8 mouse cellular contexts compared by ENCODE assay signal in genomic region chr16:33739802-33740201, GRCm38 (mm10). TPM values are rescaled to one million over a fixed set of nuclear protein-coding genes. Genes with fewer than 3 reads are reported as not detected.
DNase-seq lines count a peak whose midpoint lies in the region; ATAC-seq and TF ChIP-seq lines count a peak whose summit lies in the region.

No protein-coding gene starts in this region.

- TF ChIP-seq POLR2A in thymus, adult 2 months (IDR thresholded peaks at IDR 0.05; ENCODE audit: control insufficient read depth, extremely low read depth, insufficient read depth, low read length, poor library complexity): no peak

- H3K27me3 ChIP-seq in thymus, adult 2 months (ENCODE audit: control insufficient read depth, insufficient read depth, low read length): no peaks in the 10 kb centered on the region
- H3K27me3 ChIP-seq in intestine, embryonic 16.5 days (replicated peaks; ENCODE audit: control insufficient read depth, insufficient read depth, low read length): no peaks in the 10 kb centered on the region
- H3K27me3 ChIP-seq in midbrain, embryonic 16.5 days (ENCODE audit: control insufficient read depth, insufficient read depth, low read depth, low read length): no peaks in the 10 kb centered on the region
- H3K27me3 ChIP-seq in stomach, embryonic 14.5 days (ENCODE audit: control insufficient read depth, insufficient read depth, low read length): no peaks in the 10 kb centered on the region

- intact Hi-C loops in left cerebral cortex, postnatal 36 days (cut with DNase I): loop anchor here (2.0 to 5.0 kb wide), 4 partner anchors 178 to 548 kb away; partner anchors contain the start of gene Zfp148

- H3K27ac ChIP-seq in thymus, adult 2 months (ENCODE audit: control insufficient read depth, insufficient read depth, low read length): no peak overlapping the region
- H3K27ac ChIP-seq in intestine, embryonic 16.5 days (ENCODE audit: low read length): no peak overlapping the region
- H3K27ac ChIP-seq in midbrain, embryonic 16.5 days (ENCODE audit: low read length): no peak overlapping the region
- no peak overlapping the region for H3K27ac ChIP-seq in stomach, embryonic 14.5 days (ENCODE audit: low read length)

- WGBS in thymus, adult 2 months: 72% methylated on average over 3 of the region's 3 CpGs
- WGBS in intestine, embryonic 16.5 days: 61% methylated on average over 3 of the region's 3 CpGs
- 53% methylated on average over 3 of the region's 3 CpGs for WGBS in midbrain, embryonic 16.5 days
- WGBS in stomach, embryonic 14.5 days: 58% methylated on average over 3 of the region's 3 CpGs

- ATAC-seq in intestine, embryonic 16.5 days: peak; percentile 47; the same call in 1 of the 2 replicates
- peak; percentile 71; the same call in 1 of the 2 replicates for ATAC-seq in midbrain, embryonic 16.5 days
- peak; percentile 40; the same call in 1 of the 2 replicates for ATAC-seq in stomach, embryonic 14.5 days (ENCODE audit: insufficient number of reproducible peaks, insufficient read depth, low FRiP score, low read depth)

- no peak overlapping the region for H3K4me3 ChIP-seq in thymus, adult 2 months (ENCODE audit: control insufficient read depth, insufficient read depth, low read length)
- H3K4me3 ChIP-seq in intestine, embryonic 16.5 days (ENCODE audit: low read length): no peak overlapping the region
- no peak overlapping the region for H3K4me3 ChIP-seq in midbrain, embryonic 16.5 days (ENCODE audit: low read depth, low read length)
- no peak overlapping the region for H3K4me3 ChIP-seq in stomach, embryonic 14.5 days (ENCODE audit: low read depth, low read length)

- H3K9ac ChIP-seq in intestine, embryonic 16.5 days (ENCODE audit: low read depth, low read length): no peak overlapping the region
- H3K9ac ChIP-seq in midbrain, embryonic 16.5 days (ENCODE audit: low read depth, low read length): no peak overlapping the region
- no peak overlapping the region for H3K9ac ChIP-seq in stomach, embryonic 14.5 days (replicated peaks; ENCODE audit: low read depth, low read length)

- no peaks in the 10 kb centered on the region for H3K9me3 ChIP-seq in intestine, embryonic 16.5 days (ENCODE audit: control insufficient read depth, low read length)
- no peaks in the 10 kb centered on the region for H3K9me3 ChIP-seq in midbrain, embryonic 16.5 days (replicated peaks; ENCODE audit: control insufficient read depth, low read length, poor library complexity, severe bottlenecking)
- no peaks in the 10 kb centered on the region for H3K9me3 ChIP-seq in stomach, embryonic 14.5 days (ENCODE audit: control insufficient read depth, low read depth, low read length)

- no peaks in the 10 kb centered on the region for H3K4me1 ChIP-seq in thymus, adult 2 months (replicated peaks; ENCODE audit: control insufficient read depth, insufficient read depth, low read length)
- peaks cover 6% of the 10 kb centered on the region for H3K4me1 ChIP-seq in intestine, embryonic 16.5 days (ENCODE audit: control insufficient read depth, insufficient read depth, low read length)
- H3K4me1 ChIP-seq in midbrain, embryonic 16.5 days (ENCODE audit: control insufficient read depth, insufficient read depth, low read length): peaks cover 20% of the 10 kb centered on the region
- H3K4me1 ChIP-seq in stomach, embryonic 14.5 days (ENCODE audit: control insufficient read depth, insufficient read depth, low read length): no peaks in the 10 kb centered on the region; the same call in 1 of the 2 replicates

- TF ChIP-seq CTCF in thymus, adult 2 months (IDR thresholded peaks at IDR 0.05; ENCODE audit: borderline replicate concordance, control insufficient read depth, extremely low read depth, insufficient read depth, low read length, poor library complexity): peak; percentile 63; the same call in 1 of the 2 replicates

- peak; percentile 44 for DNase-seq in thymus, adult 2 months
- DNase-seq in thymus, adult 18-20 months: no peak
- DNase-seq in cerebellum, postnatal 14 days: peak; percentile 81 to 82
- peak; percentile 47 for DNase-seq in gastrocnemius, adult 18-20 months (ENCODE audit: low spot score)
- DNase-seq in left cerebral cortex, postnatal 36 days (ENCODE audit: low spot score in 2 of 2): peak; percentile 63 to 74

- H3K4me2 ChIP-seq in intestine, embryonic 16.5 days (ENCODE audit: low read depth, low read length): no peak overlapping the region
- H3K4me2 ChIP-seq in midbrain, embryonic 16.5 days (ENCODE audit: low read length): no peak overlapping the region
- H3K4me2 ChIP-seq in stomach, embryonic 14.5 days (replicated peaks; ENCODE audit: low read depth, low read length): no peak overlapping the region

- peaks cover 9% of the 10 kb centered on the region for H3K36me3 ChIP-seq in thymus, adult 2 months (ENCODE audit: control insufficient read depth, insufficient read depth, low read length)
- H3K36me3 ChIP-seq in intestine, embryonic 16.5 days (ENCODE audit: control insufficient read depth, insufficient read depth, low read length): no peaks in the 10 kb centered on the region
- no peaks in the 10 kb centered on the region for H3K36me3 ChIP-seq in midbrain, embryonic 16.5 days (ENCODE audit: control insufficient read depth, insufficient read depth, low read length)
- peaks cover 4% of the 10 kb centered on the region; the same call in 1 of the 2 replicates for H3K36me3 ChIP-seq in stomach, embryonic 14.5 days (ENCODE audit: control insufficient read depth, insufficient read depth, low read length)

RNA-seq across cellular contexts. Expression of gene Muc13, which starts 54.0 kb away (rescaled TPM):
- 5.0 and 5.5 TPM in 2 replicates for polyA plus RNA-seq in thymus, adult 2 months (2012; rRNA removed)
- total RNA-seq in gastrocnemius, adult 18-20 months (2021): not detected
- polyA plus RNA-seq in intestine, embryonic 16.5 days (2015; fragmentation: Nextera tagmentation; extraction: Ambion mirVana): 358 and 407 TPM in 2 replicates
- under 1 TPM in 1 of 2 experiments, not detected in 1; 0.10 TPM for total RNA-seq in left cerebral cortex, postnatal 36 days (2021)
- polyA plus RNA-seq in midbrain, embryonic 16.5 days (2015; fragmentation: Nextera tagmentation; extraction: Ambion mirVana): not detected in 2 replicates
- polyA plus RNA-seq in stomach, embryonic 14.5 days (2014; fragmentation: Nextera tagmentation; extraction: Ambion mirVana): 0.56 and 0.69 TPM in 2 replicates

RNA-seq across cellular contexts. Expression of gene Heg1, which starts 55.6 kb away (rescaled TPM):
- polyA plus RNA-seq in thymus, adult 2 months (2012; rRNA removed): 39.1 and 43.7 TPM in 2 replicates
- 10 to 100 TPM; 20.8 to 34.1 TPM for total RNA-seq in gastrocnemius, adult 18-20 months (2021)
- 10.2 and 12.9 TPM in 2 replicates for polyA plus RNA-seq in intestine, embryonic 16.5 days (2015; fragmentation: Nextera tagmentation; extraction: Ambion mirVana)
- 10 to 100 TPM; 28.8 to 36.7 TPM for total RNA-seq in left cerebral cortex, postnatal 36 days (2021)
- polyA plus RNA-seq in midbrain, embryonic 16.5 days (2015; fragmentation: Nextera tagmentation; extraction: Ambion mirVana): 9.4 and 12.4 TPM in 2 replicates
- polyA plus RNA-seq in stomach, embryonic 14.5 days (2014; fragmentation: Nextera tagmentation; extraction: Ambion mirVana): 22.9 and 27.2 TPM in 2 replicates

Comparison
In these comparisons a context has a peak if more than half of its experiments do, and no peak if none do; other contexts are left out.
1. DNase-seq: peak in thymus, adult 2 months (single experiment), cerebellum, postnatal 14 days (2 of 2), gastrocnemius, adult 18-20 months (single experiment) and left cerebral cortex, postnatal 36 days (2 of 2); none in thymus, adult 18-20 months (0 of 2).
2. RNA of gene Muc13, which starts 54.0 kb away (polyA plus RNA-seq): 358 to 407 TPM in intestine, embryonic 16.5 days; 5.0 to 5.5 TPM in thymus, adult 2 months, 0.56 to 0.69 TPM in stomach, embryonic 14.5 days and not detected in midbrain, embryonic 16.5 days; every median in the first group is over 10 times any median in the second.
3. Peak in every context shown above with its lines, with median percentiles within 50 percentile points of each other: ATAC-seq.